Mouse (Mus musculus) heart, postnatal 0 days (tissue): Measurements from ENCODE around the gene Zfp646.
"Not testable (repeated sequence)": the region's sequence is repeated elsewhere in the genome, so short reads cannot be mapped to it uniquely, and the experiment has no call there.

Source experiments
- CTCF ChIP-seq: IDR thresholded peaks from 2 replicates; pipeline ENCODE4 v1.5.1; 2016; ENCODE audit warnings: antibody characterized with exemption, control low read depth, low read depth
- EP300 ChIP-seq: IDR thresholded peaks from 2 replicates; pipeline ENCODE4 v1.6.1; 2016; ENCODE audit warnings: antibody characterized with exemption, low read depth

DNA sequence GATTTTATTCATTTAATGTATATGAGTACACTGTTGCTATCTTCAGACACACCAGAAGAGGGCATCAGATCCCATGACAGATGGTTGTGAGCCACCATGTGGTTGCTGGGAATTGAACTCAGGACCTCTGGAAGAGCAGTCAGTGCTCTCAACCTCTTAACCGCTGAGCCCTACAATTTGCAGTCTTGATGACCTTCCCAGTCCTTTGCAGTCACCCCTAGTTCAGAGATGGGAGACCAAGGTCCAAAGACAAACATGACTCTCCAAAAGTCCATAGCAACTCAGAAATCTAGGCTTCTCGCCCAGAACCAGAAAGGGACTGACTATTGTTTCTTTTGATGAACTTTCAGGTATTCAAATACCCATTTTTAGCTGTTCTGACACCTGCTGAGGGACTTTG lies 36.0 kb upstream of the Zfp646 start:
- not testable (repeated sequence) for TF ChIP-seq CTCF, EP300
